Mouse (Mus musculus) G1E (cell line): Measurements from ENCODE around the gene Fkbp1a.

Experiments used
- CTCF ChIP-seq: IDR thresholded peaks from 2 replicates; pipeline ENCODE4 v1.5.1; 2012; ENCODE audit warnings: low read depth, low read length, inconsistent platforms, mixed read lengths
- GATA1 ChIP-seq: IDR thresholded peaks from 2 replicates; pipeline ENCODE4 v1.6.1; 2012; ENCODE audit warnings: borderline replicate concordance, low read length, inconsistent platforms, mixed read lengths
- GATA2 ChIP-seq: IDR thresholded peaks from 2 replicates; pipeline ENCODE4 v1.6.1; 2012; ENCODE audit warnings: low read depth, low read length, inconsistent platforms, borderline replicate concordance
- TAL1 ChIP-seq: conservative IDR thresholded peaks from 2 replicates; pipeline ENCODE4 v1.6.1; 2012; ENCODE audit warnings: low read depth, low read length, inconsistent platforms, mixed read lengths

DNA sequence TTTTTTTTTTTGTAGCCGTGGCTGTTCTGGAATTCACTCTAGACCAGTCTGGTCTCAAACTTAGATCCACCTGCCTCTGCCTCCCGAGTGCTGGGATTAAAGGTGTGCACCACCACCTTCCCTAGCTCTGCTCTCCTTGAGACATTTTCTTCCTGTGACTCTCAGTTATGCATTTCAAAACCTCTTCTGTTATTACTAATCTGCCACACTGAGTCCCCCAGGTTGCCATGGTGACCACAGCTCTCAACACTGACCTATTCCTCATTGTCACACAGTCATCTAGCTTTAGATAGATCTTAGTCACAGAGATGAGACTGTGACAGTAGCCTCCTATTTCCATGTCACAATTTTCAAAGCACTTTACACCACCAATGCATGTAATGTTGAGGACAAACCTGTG lies 27.2 kb downstream of the Fkbp1a start:
- TF ChIP-seq CTCF: no peak
- no peak for TF ChIP-seq GATA1
- TF ChIP-seq TAL1: no peak
- TF ChIP-seq GATA2: no peak
